Mouse (Mus musculus) myocyte (in vitro differentiated cells): ENCODE measurements around the gene Lama5. TPM values are rescaled to one million over a fixed set of nuclear protein-coding genes. Genes with fewer than 3 reads are reported as not detected.

Source experiments
- H3K27me3 ChIP-seq: one replicate; pipeline ENCODE4 v1.6.1; 2011; ENCODE audit not compliant: control insufficient read depth, insufficient read depth, insufficient read length
- H3K36me3 ChIP-seq: one replicate; pipeline ENCODE4 v1.6.1; 2011; ENCODE audit not compliant: control insufficient read depth, insufficient read depth
- H3K4me2 ChIP-seq: one replicate; pipeline ENCODE4 v1.6.1; 2011; ENCODE audit warnings: low read depth, control low read depth
- H3K4me3 ChIP-seq: one replicate; pipeline ENCODE4 v1.5.1; 2011; ENCODE audit warnings: mild to moderate bottlenecking, control low read depth, moderate library complexity
- H3K79me2 ChIP-seq: one replicate; pipeline ENCODE4 v1.6.1; 2011; ENCODE audit not compliant: control insufficient read depth, insufficient read depth
- H3ac ChIP-seq: one replicate; pipeline ENCODE4 v1.6.1; 2011; ENCODE audit not compliant: control insufficient read depth, insufficient read length
- CEBPB ChIP-seq: IDR thresholded peaks from 2 replicates; pipeline ENCODE4 v1.6.1; 2011; ENCODE audit warnings: mild to moderate bottlenecking, moderate library complexity; ENCODE audit not compliant: poor library complexity, insufficient read depth, severe bottlenecking
- E2F4 ChIP-seq: IDR thresholded peaks from one replicate; pipeline ENCODE4 v1.6.1; 2011; ENCODE audit warnings: mild to moderate bottlenecking, control low read depth, moderate library complexity; ENCODE audit not compliant: insufficient read depth
- MAX ChIP-seq: IDR thresholded peaks from one replicate; pipeline ENCODE4 v1.6.1; 2011; ENCODE audit warnings: low read depth, mild to moderate bottlenecking, control low read depth
- MYOD1 ChIP-seq, 3 experiments: IDR thresholded peaks; one replicate each; pipeline ENCODE4 v1.6.1; 2011; ENCODE audit warnings: control low read depth in 2 of 3, low read depth in 2 of 3, mild to moderate bottlenecking in 2 of 3, moderate library complexity in 1 of 3; ENCODE audit not compliant: insufficient read length in 2 of 3, control insufficient read depth in 1 of 3
- MYOG ChIP-seq, 3 experiments: IDR thresholded peaks; one replicate each; pipeline ENCODE4 v1.6.1; 2011; ENCODE audit warnings: control low read depth in 2 of 3, low read depth in 2 of 3, mild to moderate bottlenecking in 2 of 3; ENCODE audit not compliant: insufficient read length in 2 of 3, control insufficient read depth in 1 of 3, insufficient read depth in 1 of 3
- POLR2A ChIP-seq: IDR thresholded peaks from one replicate; pipeline ENCODE4 v1.6.1; 2011; ENCODE audit warnings: low read depth, mild to moderate bottlenecking, control low read depth, moderate library complexity; ENCODE audit not compliant: insufficient read length
- POLR2AphosphoS2 ChIP-seq: IDR thresholded peaks from one replicate; pipeline ENCODE4 v1.6.1; 2011; ENCODE audit warnings: low read depth, control low read depth; ENCODE audit not compliant: insufficient read length
- REST ChIP-seq: IDR thresholded peaks from one replicate; pipeline ENCODE4 v1.6.1; 2011; ENCODE audit warnings: mild to moderate bottlenecking, control low read depth, moderate library complexity; ENCODE audit not compliant: insufficient read depth, insufficient read length
- SRF ChIP-seq: IDR thresholded peaks from one replicate; pipeline ENCODE4 v1.6.1; 2011; ENCODE audit warnings: low read depth; ENCODE audit not compliant: control insufficient read depth, insufficient read length
- TCF12 ChIP-seq: IDR thresholded peaks from one replicate; pipeline ENCODE4 v1.6.1; 2011; ENCODE audit warnings: mild to moderate bottlenecking, control low read depth; ENCODE audit not compliant: poor library complexity, insufficient read depth, severe bottlenecking
- TCF3 ChIP-seq: IDR thresholded peaks from one replicate; pipeline ENCODE4 v1.6.1; 2011; ENCODE audit warnings: low read depth, control low read depth; ENCODE audit not compliant: insufficient read length
- USF1 ChIP-seq: IDR thresholded peaks from one replicate; pipeline ENCODE4 v1.6.1; 2011; ENCODE audit warnings: low read depth, mild to moderate bottlenecking, control low read depth, moderate library complexity
- polyA plus RNA-seq: library from polyadenylated mRNA; unstranded; fragments of >200 nt; fragmentation: generic; extraction: Trizol; gene quantifications from one replicate; pipeline ENCODE4 v1.2.1, GENCODE M21; 2012; ENCODE audit warnings: missing spikeins

The Lama5 gene
- polyA plus RNA-seq, 1 experiment, result 80.8 TPM

GRCm38 (mm10) chr2:180200681-180201080, 25.0 kb downstream of the Lama5 start:
- Histone ChIP-seq H3K79me2 (no peaks in the 10 kb centered on the region), H3K4me2 (no peak overlapping the region), H3K4me3 (no peak overlapping the region), H3K27me3 (no peaks in the 10 kb centered on the region), H3ac (no peak overlapping the region), H3K36me3 (peaks cover 31% of the 10 kb centered on the region)
- TF ChIP-seq REST, result no peak
- no peak for TF ChIP-seq CEBPB
- no peak for TF ChIP-seq MAX
- TF ChIP-seq MYOG (IDR thresholded peaks at IDR 0.05; ENCODE audit: control insufficient read depth in 1 of 3, insufficient read depth in 1 of 3, insufficient read length in 2 of 3, low read depth in 2 of 3), result no peak
- no peak for TF ChIP-seq USF1
- TF ChIP-seq MYOD1 (IDR thresholded peaks at IDR 0.05; ENCODE audit: control insufficient read depth in 1 of 3, insufficient read length in 2 of 3, low read depth in 2 of 3), result no peak
- no peak for TF ChIP-seq TCF3
- TF ChIP-seq TCF12, result no peak

GRCm38 (mm10) chr2:180198782-180199181, 26.9 kb downstream of the Lama5 start:
- Histone ChIP-seq H3K79me2 (no peaks in the 10 kb centered on the region), H3K4me3 (no peak overlapping the region), H3ac (no peak overlapping the region), H3K36me3 (peaks cover 27% of the 10 kb centered on the region), H3K27me3 (no peaks in the 10 kb centered on the region), H3K4me2 (no peak overlapping the region)
- TF ChIP-seq TCF12 (no peak), E2F4 (no peak), MAX (no peak), REST (no peak), MYOG (IDR thresholded peaks at IDR 0.05; ENCODE audit: control insufficient read depth in 1 of 3, insufficient read depth in 1 of 3, insufficient read length in 2 of 3, low read depth in 2 of 3) (peak in 2 of 3 experiments; percentile 76 to 86), MYOD1 (IDR thresholded peaks at IDR 0.05; ENCODE audit: control insufficient read depth in 1 of 3, insufficient read length in 2 of 3, low read depth in 2 of 3) (peak in 2 of 3 experiments; percentile 73 to 89), CEBPB (no peak), TCF3 (peak; percentile 28), USF1 (no peak), POLR2A (no peak), POLR2AphosphoS2 (peak; percentile 29), SRF (no peak)

- Histone ChIP-seq H3K27me3 (no peaks in the 10 kb centered on the region), H3K4me2 (no peak overlapping the region), H3K79me2 (no peaks in the 10 kb centered on the region), H3K36me3 (peaks cover 22% of the 10 kb centered on the region), H3K4me3 (no peak overlapping the region), H3ac (no peak overlapping the region)
- TF ChIP-seq CEBPB (no peak), MYOD1 (IDR thresholded peaks at IDR 0.05; ENCODE audit: control insufficient read depth in 1 of 3, insufficient read length in 2 of 3, low read depth in 2 of 3) (no peak), E2F4 (no peak), MYOG (IDR thresholded peaks at IDR 0.05; ENCODE audit: control insufficient read depth in 1 of 3, insufficient read depth in 1 of 3, insufficient read length in 2 of 3, low read depth in 2 of 3) (no peak), POLR2AphosphoS2 (no peak)
Observed at GRCm38 (mm10) chr2:180197323-180198037, 28.2 kb downstream of the Lama5 start.

GRCm38 (mm10) chr2:180196610-180197322, 28.9 kb downstream of the Lama5 start:
- H3K36me3 ChIP-seq, result peaks cover 18% of the 10 kb centered on the region
- H3K4me3 ChIP-seq, result no peak overlapping the region
- TF ChIP-seq REST (no peak), E2F4 (no peak), MYOD1 (IDR thresholded peaks at IDR 0.05; ENCODE audit: control insufficient read depth in 1 of 3, insufficient read length in 2 of 3, low read depth in 2 of 3) (no peak), POLR2AphosphoS2 (no peak), CEBPB (no peak), MYOG (IDR thresholded peaks at IDR 0.05; ENCODE audit: control insufficient read depth in 1 of 3, insufficient read depth in 1 of 3, insufficient read length in 2 of 3, low read depth in 2 of 3) (no peak), TCF3 (no peak), MAX (no peak), TCF12 (no peak), SRF (no peak), USF1 (no peak), POLR2A (no peak)
- H3K4me2 ChIP-seq, result no peak overlapping the region
- H3ac ChIP-seq, result no peak overlapping the region
- no peaks in the 10 kb centered on the region for H3K27me3 ChIP-seq
- no peaks in the 10 kb centered on the region for H3K79me2 ChIP-seq
